ENCODE assay signal across 8 mouse cellular contexts in genomic region chr10:89344491-89345195, GRCm38 (mm10). TPM values are rescaled to one million over a fixed set of nuclear protein-coding genes. Genes with fewer than 3 reads are reported as not detected.
DNase-seq lines count a peak whose midpoint lies in the region; ATAC-seq and TF ChIP-seq lines count a peak whose summit lies in the region.
"Had no signal": no experiment of that assay in that cellular context is flagged by ENCODE, and none has a peak within 500 bp of the region (broad histone marks: within the 10 kb centered on the region; RNA-seq: fewer than 3 reads in every experiment).

TSS of gene Ano4 (minus strand) at chr10:89344762.

- peak; percentile 54 for ATAC-seq in granulocyte monocyte progenitor cell, adult 5-6 weeks (replicated peaks; ENCODE audit: poor library complexity, severe bottlenecking)
- ATAC-seq in intestine, postnatal 0 days, result no peak
- ATAC-seq in limb, embryonic 11.5 days (ENCODE audit: insufficient number of reproducible peaks, low FRiP score, low TSS enrichment, low read depth), result peak; percentile 73
- peak; percentile 80 for ATAC-seq in neural tube, embryonic 11.5 days (ENCODE audit: insufficient read depth, low FRiP score, low TSS enrichment)

- H3K4me3 ChIP-seq in intestine, postnatal 0 days (ENCODE audit: low read depth, low read length), result peak within 1 kb of the TSS; percentile 47
- H3K4me3 ChIP-seq in limb, embryonic 11.5 days (ENCODE audit: low read depth, low read length), result peak within 1 kb of the TSS; percentile 42
- H3K4me3 ChIP-seq in neural tube, embryonic 11.5 days (ENCODE audit: low read depth, low read length), result peak within 1 kb of the TSS; percentile 49
- H3K4me3 ChIP-seq: erythroblast, embryonic 14.5 days had no signal

- no peaks in the 10 kb centered on the region for H3K36me3 ChIP-seq in intestine, postnatal 0 days (ENCODE audit: control insufficient read depth, insufficient read depth)
- H3K36me3 ChIP-seq in limb, embryonic 11.5 days (ENCODE audit: control insufficient read depth, insufficient read depth, low read length), result no peaks in the 10 kb centered on the region
- H3K36me3 ChIP-seq in neural tube, embryonic 11.5 days (ENCODE audit: control insufficient read depth, insufficient read depth, low read length), result no peaks in the 10 kb centered on the region

- peak; percentile 70 for DNase-seq in adrenal gland, postnatal 14 days
- DNase-seq in embryo, embryonic 10.5 days (ENCODE audit: low spot score), result peak; percentile 38
- DNase-seq in limb, embryonic 11.5 days (ENCODE audit: low spot score), result peak; percentile 41
- peak; percentile 42 for DNase-seq in neural tube, embryonic 11.5 days (ENCODE audit: low spot score)
- peak; percentile 2 for DNase-seq in yolk sac, embryonic 10.5 days (ENCODE audit: low spot score)

- H3K9me3 ChIP-seq in intestine, postnatal 0 days (ENCODE audit: control insufficient read depth), result no peaks in the 10 kb centered on the region
- no peaks in the 10 kb centered on the region for H3K9me3 ChIP-seq in limb, embryonic 11.5 days (ENCODE audit: control insufficient read depth, low read length)
- H3K9me3 ChIP-seq in neural tube, embryonic 11.5 days (ENCODE audit: control insufficient read depth, low read length), result no peaks in the 10 kb centered on the region

- H3K27ac ChIP-seq in intestine, postnatal 0 days (ENCODE audit: low read depth, low read length), result no peak within 1 kb of the TSS
- H3K27ac ChIP-seq in limb, embryonic 11.5 days (replicated peaks; ENCODE audit: low read depth, low read length), result no peak within 1 kb of the TSS
- no peak within 1 kb of the TSS for H3K27ac ChIP-seq in neural tube, embryonic 11.5 days (ENCODE audit: low read depth, low read length)

- under 1% methylated on average over 63 of the region's 70 CpGs for WGBS in intestine, postnatal 0 days
- WGBS in limb, embryonic 11.5 days, result under 1% methylated on average over 66 of the region's 70 CpGs
- WGBS in neural tube, embryonic 11.5 days, result under 1% methylated on average over 69 of the region's 70 CpGs

- no peaks in the 10 kb centered on the region for H3K4me1 ChIP-seq in intestine, postnatal 0 days (replicated peaks; ENCODE audit: control insufficient read depth, insufficient read depth, low read length)
- H3K4me1 ChIP-seq in limb, embryonic 11.5 days (ENCODE audit: control insufficient read depth, insufficient read depth, low read length), result no peaks in the 10 kb centered on the region
- peaks cover 2% of the 10 kb centered on the region; the same call in 1 of the 2 replicates for H3K4me1 ChIP-seq in neural tube, embryonic 11.5 days (ENCODE audit: control insufficient read depth, insufficient read depth, low read length)

- TF ChIP-seq CTCF in intestine, postnatal 0 days (IDR thresholded peaks at IDR 0.05; ENCODE audit: low read depth), result no peak

- peak within 1 kb of the TSS; percentile 74 for H3K4me2 ChIP-seq in intestine, postnatal 0 days (replicated peaks; ENCODE audit: low read depth)
- peak within 1 kb of the TSS; percentile 73 for H3K4me2 ChIP-seq in limb, embryonic 11.5 days (ENCODE audit: low read depth, severe bottlenecking)
- H3K4me2 ChIP-seq in neural tube, embryonic 11.5 days (ENCODE audit: low read depth), result peak within 1 kb of the TSS; percentile 92

- H3K9ac ChIP-seq in intestine, postnatal 0 days (ENCODE audit: low read depth, low read length), result peak within 1 kb of the TSS; percentile 26; the same call in 1 of the 2 replicates
- peak within 1 kb of the TSS; percentile 32; the same call in 1 of the 2 replicates for H3K9ac ChIP-seq in limb, embryonic 11.5 days (ENCODE audit: low read length)
- H3K9ac ChIP-seq in neural tube, embryonic 11.5 days (ENCODE audit: low read length), result peak within 1 kb of the TSS; percentile 53

- H3K27me3 ChIP-seq in intestine, postnatal 0 days (replicated peaks; ENCODE audit: control insufficient read depth, insufficient read depth, low read length), result peaks cover 28% of the 10 kb centered on the region
- H3K27me3 ChIP-seq in limb, embryonic 11.5 days (ENCODE audit: control insufficient read depth, insufficient read depth, low read length), result peaks cover 30% of the 10 kb centered on the region
- H3K27me3 ChIP-seq in neural tube, embryonic 11.5 days (ENCODE audit: control insufficient read depth, insufficient read depth, low read length), result peaks cover 30% of the 10 kb centered on the region

RNA-seq across cellular contexts. Expression of gene Ano4, which starts in this region (rescaled TPM):
- total RNA-seq in adrenal gland, postnatal 14 days (2021), result 0.64 and 1.3 TPM in 2 replicates
- not detected in 2 replicates for total RNA-seq in granulocyte monocyte progenitor cell, adult 5-6 weeks (2014; fragmentation: Nextera tagmentation)
- total RNA-seq in granulocyte monocyte progenitor cell, adult 5-6 weeks (2017), result 1.4 TPM in 1 of 2 replicates, not detected in the other
- 0.13 TPM in 1 of 2 replicates, not detected in the other for polyA plus RNA-seq in intestine, postnatal 0 days (2015; fragmentation: Nextera tagmentation; extraction: Ambion mirVana)
- polyA plus RNA-seq in limb, embryonic 11.5 days (2014; fragmentation: Nextera tagmentation; extraction: Ambion mirVana), result 0.68 and 0.96 TPM in 2 replicates
- 1.4 and 3.2 TPM in 2 replicates for polyA plus RNA-seq in neural tube, embryonic 11.5 days (2014; fragmentation: Nextera tagmentation; extraction: Ambion mirVana)
- polyA plus RNA-seq: erythroblast, embryonic 14.5 days had no signal

Comparison
In these comparisons a context has a peak if more than half of its experiments do, and no peak if none do; other contexts are left out.
1. Peak in DNase-seq, ATAC-seq, H3K4me3 ChIP-seq, H3K9ac ChIP-seq and H3K4me2 ChIP-seq in limb, embryonic 11.5 days; RNA of the gene not detected or under 1 TPM.
2. DNase-seq: peak in every context shown above with its lines; median percentile 70 in adrenal gland, postnatal 14 days; 42 in neural tube, embryonic 11.5 days; 41 in limb, embryonic 11.5 days; 38 in embryo, embryonic 10.5 days; 2 in yolk sac, embryonic 10.5 days.